Mouse (Mus musculus) regulatory T cell (primary cell): ENCODE measurements at regions not wholly inside any gene's neighbourhood (a gene's known extent, or its start where the extent isn't known, plus 50 kb on each side); places are given as distances from the start of the nearest gene placed in this dataset.

Source experiments
- in situ Hi-C: fragments of 300-600 bp; cut with MboI, MseI; formaldehyde crosslinking; loops from one replicate; pipeline ENCODE4 v1.15.1; 2025; ENCODE audit warnings: high pct_unique_total_duplicates

GRCm38 (mm10) chr10:110534387-110534786, 78.4 kb upstream of the Nav3 start:
- in situ Hi-C loops: no loop called here

GRCm38 (mm10) chr10:110542712-110543111, 86.7 kb upstream of the Nav3 start:
- in situ Hi-C loops: loop anchor here (10.0 kb wide), 1 partner anchor 522 kb away; no protein-coding TSS in a partner anchor

- in situ Hi-C loops: loop anchor here (10.0 kb wide), 1 partner anchor 516 kb away; no protein-coding TSS in a partner anchor
Measured at GRCm38 (mm10) chr10:110548391-110548790, 92.4 kb upstream of the Nav3 start.

- in situ Hi-C loops: no loop called here
Measured at GRCm38 (mm10) chr10:110553954-110554353, 98.0 kb upstream of the Nav3 start.

- in situ Hi-C loops: no loop called here
Measured at GRCm38 (mm10) chr10:110556326-110556883, 100.4 kb upstream of the Nav3 start.

- in situ Hi-C loops: no loop called here
Measured at GRCm38 (mm10) chr10:110563057-110563456, 107.1 kb upstream of the Nav3 start.

- in situ Hi-C loops: no loop called here
Measured at GRCm38 (mm10) chr10:110563571-110563970, 107.6 kb upstream of the Nav3 start.

GRCm38 (mm10) chr10:110566260-110567050, 110.5 kb upstream of the Nav3 start:
- in situ Hi-C loops: no loop called here

- in situ Hi-C loops: no loop called here
Measured at GRCm38 (mm10) chr10:110570465-110570864, 114.5 kb upstream of the Nav3 start.

GRCm38 (mm10) chr10:110571179-110571578, 115.2 kb upstream of the Nav3 start:
- in situ Hi-C loops: no loop called here

GRCm38 (mm10) chr10:110573530-110573929, 117.5 kb upstream of the Nav3 start:
- in situ Hi-C loops: no loop called here

GRCm38 (mm10) chr10:110586029-110586428, 130.0 kb upstream of the Nav3 start:
- in situ Hi-C loops: no loop called here

GRCm38 (mm10) chr10:110586507-110586906, 130.5 kb upstream of the Nav3 start:
- in situ Hi-C loops: no loop called here

- in situ Hi-C loops: no loop called here
Measured at GRCm38 (mm10) chr10:110587529-110587928, 131.5 kb upstream of the Nav3 start.

GRCm38 (mm10) chr10:110600352-110600853, 144.4 kb upstream of the Nav3 start:
- in situ Hi-C loops: loop anchor here (10.0 kb wide), 2 partner anchors 454 to 1316 kb away; no protein-coding TSS in a partner anchor

- in situ Hi-C loops: no loop called here
Measured at GRCm38 (mm10) chr10:110610336-110610735, 134.9 kb upstream of the E2f7 start.

- in situ Hi-C loops: no loop called here
Measured at GRCm38 (mm10) chr10:110617004-110617403, 128.2 kb upstream of the E2f7 start.

- in situ Hi-C loops: no loop called here
Measured at GRCm38 (mm10) chr10:110619193-110619592, 126.0 kb upstream of the E2f7 start.

GRCm38 (mm10) chr10:110625644-110626043, 119.6 kb upstream of the E2f7 start:
- in situ Hi-C loops: no loop called here

- in situ Hi-C loops: no loop called here
Measured at GRCm38 (mm10) chr10:110640406-110640805, 104.8 kb upstream of the E2f7 start.

- in situ Hi-C loops: no loop called here
Measured at GRCm38 (mm10) chr10:110642065-110642690, 103.1 kb upstream of the E2f7 start.

GRCm38 (mm10) chr10:110647603-110648002, 97.6 kb upstream of the E2f7 start:
- in situ Hi-C loops: no loop called here
